Mouse (Mus musculus) brain, adult 10 weeks (tissue): Measurements from ENCODE around the gene Ccdc144b. TPM values are rescaled to one million over a fixed set of nuclear protein-coding genes. Genes with fewer than 3 reads are reported as not detected.

ENCODE experiments used
- polyA plus RNA-seq: library from polyadenylated mRNA; stranded (reverse); fragments of 350-450 nt; fragmentation: Illumina TruSeq; extraction: RNeasy Lipid Tissue Mini Kit (QIAGEN cat#74804); gene quantifications from one replicate; pipeline ENCODE4 v1.2.3, GENCODE M21; 2015; ENCODE audit warnings: low read depth, low replicate concordance

Ccdc144b gene
- not detected for polyA plus RNA-seq

DNA sequence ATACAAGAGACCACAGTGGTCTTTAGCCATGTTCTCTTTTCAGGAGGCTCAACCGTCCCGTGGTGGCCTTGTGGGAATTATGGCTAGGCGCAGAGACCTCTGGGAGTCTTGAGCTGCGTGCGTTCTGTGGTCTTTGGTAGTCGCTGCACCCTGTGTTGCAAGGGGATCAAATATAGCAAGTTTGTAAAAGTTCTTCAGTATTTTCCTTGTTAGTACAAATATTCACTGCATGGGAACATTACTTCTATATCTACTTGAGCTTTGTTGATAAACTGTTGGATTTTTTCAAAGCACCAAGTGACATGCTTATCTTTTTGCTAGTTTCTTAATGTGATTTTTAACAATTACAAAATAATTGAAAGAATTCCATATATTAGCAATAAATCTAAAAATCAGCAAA lies at the start of gene Ccdc144b:
TSS of gene Ccdc144b (minus strand) at position 101 of the 400 bp plus-strand sequence.

DNA sequence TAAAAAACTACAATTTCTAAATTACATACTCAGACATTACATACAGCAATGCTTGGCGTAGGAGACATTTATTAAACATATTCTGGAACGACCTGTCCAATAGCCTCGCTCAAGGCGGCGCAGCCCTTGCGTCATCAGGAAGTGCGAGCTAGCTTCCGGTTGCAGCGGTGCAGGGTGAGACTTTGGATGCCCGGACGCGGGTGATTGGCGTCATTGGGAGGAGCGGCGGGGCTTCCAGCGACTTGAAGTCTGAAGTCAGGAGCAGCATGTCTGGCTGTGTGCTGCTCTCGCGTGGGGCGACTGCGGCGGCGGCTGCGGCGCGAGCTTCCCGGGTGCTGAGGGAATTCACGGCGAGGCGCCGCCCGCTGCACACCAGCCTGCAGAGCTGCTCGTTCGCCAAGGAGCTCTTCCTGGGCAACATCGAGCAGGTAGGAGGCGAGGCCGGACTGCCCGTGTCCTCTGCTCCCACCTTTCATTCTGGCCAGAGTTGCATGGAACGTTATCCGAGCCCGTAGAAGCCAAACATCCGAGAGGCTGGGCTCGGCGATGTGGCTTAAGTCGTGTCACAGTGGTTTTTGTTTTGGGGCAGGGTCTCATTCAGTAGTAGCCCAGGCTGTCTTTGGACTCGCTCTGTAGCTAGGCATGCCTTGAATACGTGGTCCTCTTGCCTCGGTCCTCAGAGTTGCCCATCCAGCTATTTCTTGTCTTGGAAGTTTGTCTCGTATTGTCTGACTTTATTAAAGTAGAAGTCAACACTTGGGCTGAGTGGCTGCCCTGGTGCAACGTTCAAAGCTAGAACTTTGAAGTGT lies 12.7 kb upstream of the Ccdc144b start, which contains the start of gene Acad9:
TSS of gene Acad9 (plus strand) at position 137 of the 809 bp plus-strand sequence.

DNA sequence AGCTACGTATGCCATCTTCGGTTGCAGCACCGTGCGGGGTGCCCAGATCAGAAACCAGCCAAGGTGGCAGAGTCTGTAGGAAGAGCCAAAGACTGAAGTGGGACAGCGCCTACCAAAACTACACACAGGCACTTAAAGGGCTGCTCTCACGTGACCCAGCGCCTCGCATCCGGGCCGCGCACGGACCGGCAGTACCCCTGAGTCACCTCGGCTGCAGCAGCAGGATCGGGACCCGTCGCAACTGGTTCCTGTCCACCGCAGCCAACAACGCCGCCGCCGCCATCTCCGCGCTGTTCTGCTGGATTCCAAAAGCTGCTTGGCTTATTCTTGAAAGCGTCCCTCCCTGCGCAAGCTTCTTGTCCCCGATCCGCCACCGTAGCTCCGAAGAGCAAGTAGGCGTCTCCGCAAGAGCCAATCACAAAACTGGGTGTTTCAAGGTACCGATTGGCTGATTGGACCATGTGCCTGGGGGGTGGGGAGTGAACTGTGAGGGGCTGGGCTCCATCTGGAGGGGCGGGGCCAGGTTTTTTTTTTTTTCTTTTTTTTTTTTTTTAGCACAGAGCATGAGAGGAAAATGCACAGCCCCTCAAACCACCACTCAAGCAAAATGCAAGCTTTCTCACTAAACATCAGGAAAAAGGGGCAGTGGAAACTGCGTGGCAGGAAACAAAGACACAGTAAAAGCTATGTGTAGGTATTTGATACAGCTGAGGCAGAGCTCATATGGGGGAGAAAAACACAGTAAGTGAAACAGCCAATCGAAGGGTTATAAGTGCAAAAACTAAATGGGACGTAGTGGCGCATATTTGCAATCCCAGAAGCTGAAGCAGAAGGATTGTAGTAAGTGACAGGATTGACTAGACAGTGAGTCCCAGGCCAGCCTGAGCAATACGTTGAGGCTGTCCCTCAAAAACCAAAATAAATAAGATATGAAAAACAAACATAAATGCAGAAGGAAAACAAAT lies 52.8 kb downstream of the Ccdc144b start, which contains the start of gene Mccc1:
TSS of gene Mccc1 (minus strand) at position 404 of the 965 bp plus-strand sequence.

Other genes with a start within 250 kb of the Ccdc144b start
- 81.9 TPM for gene Dcun1d1, start 116.1 kb downstream of the Ccdc144b start, polyA plus RNA-seq
- 23.3 TPM for gene Mccc1, start 52.9 kb downstream of the Ccdc144b start, polyA plus RNA-seq
- gene Acad9, start 12.4 kb upstream of the Ccdc144b start, polyA plus RNA-seq = 40.3 TPM
- 10.1 TPM for gene D3Ertd254e, start 97.5 kb upstream of the Ccdc144b start, polyA plus RNA-seq
- gene Qrfpr, start 168.8 kb upstream of the Ccdc144b start, polyA plus RNA-seq = 4.5 TPM